Mouse (Mus musculus): ENCODE results near the gene Nol10.
"Not testable (repeated sequence)": the region's sequence is repeated elsewhere in the genome, so short reads cannot be mapped to it uniquely, and the experiment has no call there.

Gene Nol10

DNA sequence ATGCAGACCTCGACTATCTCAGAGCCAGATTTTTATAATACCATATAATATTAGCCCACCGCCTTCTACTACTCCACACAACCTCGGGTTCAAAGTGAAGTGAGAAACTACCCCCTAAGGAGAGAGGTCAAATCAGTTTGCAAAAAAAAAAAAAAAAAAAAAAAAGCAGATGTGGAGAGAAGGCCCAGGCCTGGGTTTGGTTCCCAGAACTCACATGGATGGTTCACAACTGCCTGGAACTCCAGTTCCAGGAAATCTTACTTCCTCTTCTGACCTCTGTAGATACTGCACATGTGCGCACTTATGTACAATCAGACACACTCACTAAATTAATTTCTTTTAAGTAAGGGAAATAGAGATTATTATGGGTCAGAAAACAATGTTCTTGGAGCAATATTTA, 102.2 kb downstream of the Nol10 start:
- in situ Hi-C loops (cut with MboI; ENCODE audit: unreplicated experiment in 2 of 2) = no loop called here

DNA sequence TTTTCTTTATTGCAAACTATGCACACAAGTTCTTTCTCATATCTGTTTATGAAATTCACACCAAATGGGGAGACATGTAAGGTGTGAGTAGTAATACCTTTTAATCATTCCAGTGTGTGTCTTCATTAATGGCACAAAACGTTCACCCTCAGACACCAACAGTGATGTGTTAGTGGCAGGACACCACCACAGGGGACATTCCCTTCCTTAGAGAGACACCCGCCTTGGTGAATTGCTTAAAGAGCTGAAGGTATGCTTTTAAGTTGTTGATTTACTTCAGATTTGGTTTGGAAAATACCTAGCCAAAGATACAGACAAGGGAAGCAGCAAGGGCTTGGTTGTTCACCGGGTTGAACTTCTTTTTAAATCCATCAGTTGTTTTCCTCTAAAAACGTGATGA, 102.7 kb downstream of the Nol10 start:
- in situ Hi-C loops (cut with MboI; ENCODE audit: unreplicated experiment in 2 of 2) = no loop called here

- in situ Hi-C loops (cut with MboI; ENCODE audit: unreplicated experiment in 2 of 2) = no loop called here
Measured at GRCm38 (mm10) chr12:17452273-17452672, 104.0 kb downstream of the Nol10 start.

- in situ Hi-C loops (cut with MboI; ENCODE audit: unreplicated experiment in 2 of 2) = no loop called here
Measured at GRCm38 (mm10) chr12:17453918-17454317, 105.7 kb downstream of the Nol10 start.

- in situ Hi-C loops (cut with MboI; ENCODE audit: unreplicated experiment in 2 of 2) = no loop called here
Measured at GRCm38 (mm10) chr12:17455096-17455495, 106.8 kb downstream of the Nol10 start.

GRCm38 (mm10) chr12:17459223-17459622, 111.0 kb downstream of the Nol10 start:
- in situ Hi-C loops (cut with MboI; ENCODE audit: unreplicated experiment in 2 of 2) = not testable (repeated sequence)

- in situ Hi-C loops (cut with MboI; ENCODE audit: unreplicated experiment in 2 of 2) = no loop called here
Measured at GRCm38 (mm10) chr12:17463706-17464105, 115.4 kb downstream of the Nol10 start.

DNA sequence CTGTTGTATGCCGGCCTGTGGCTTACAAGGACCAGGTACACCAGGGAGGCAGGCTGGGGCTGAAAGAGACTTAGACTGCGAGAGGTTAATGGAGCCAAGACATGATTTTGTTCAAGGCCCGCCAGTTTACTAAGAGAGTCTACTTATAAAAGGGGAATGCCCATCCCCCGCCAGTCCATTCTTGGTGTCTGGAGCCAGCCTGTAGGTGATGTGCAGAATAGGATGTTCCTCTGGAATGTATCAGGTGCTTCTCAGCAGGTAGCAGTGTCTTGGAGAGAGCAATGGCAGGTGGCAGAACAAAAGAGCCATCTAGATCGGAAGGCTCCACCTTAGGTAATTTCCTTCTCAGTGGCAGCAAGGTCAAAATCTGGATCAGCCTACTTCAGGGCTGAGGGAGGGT, 116.3 kb downstream of the Nol10 start:
- in situ Hi-C loops (cut with MboI; ENCODE audit: unreplicated experiment in 2 of 2) = not testable (repeated sequence)

DNA sequence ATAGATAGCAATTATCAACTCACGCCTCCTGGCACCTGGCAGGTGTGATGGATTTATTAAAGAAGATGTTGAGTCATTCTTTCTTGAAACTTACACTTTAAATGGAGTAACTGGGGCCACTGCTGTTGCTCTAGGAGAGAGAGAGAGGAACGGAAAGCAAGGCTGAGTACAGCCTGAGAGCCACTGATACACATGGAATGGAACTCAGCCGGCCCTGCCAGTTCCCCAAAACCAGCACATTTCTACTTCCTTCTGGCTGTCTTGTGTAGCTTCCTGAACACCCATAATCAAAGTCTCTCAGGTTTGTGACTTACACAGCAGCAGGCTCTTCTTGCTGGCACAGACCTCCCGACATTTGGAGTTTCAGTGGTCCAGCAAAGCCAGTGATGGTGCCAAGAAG, 118.5 kb downstream of the Nol10 start:
- in situ Hi-C loops (cut with MboI; ENCODE audit: unreplicated experiment in 2 of 2) = no loop called here

GRCm38 (mm10) chr12:17468359-17468758, 120.1 kb downstream of the Nol10 start:
- in situ Hi-C loops (cut with MboI; ENCODE audit: unreplicated experiment in 2 of 2) = no loop called here

DNA sequence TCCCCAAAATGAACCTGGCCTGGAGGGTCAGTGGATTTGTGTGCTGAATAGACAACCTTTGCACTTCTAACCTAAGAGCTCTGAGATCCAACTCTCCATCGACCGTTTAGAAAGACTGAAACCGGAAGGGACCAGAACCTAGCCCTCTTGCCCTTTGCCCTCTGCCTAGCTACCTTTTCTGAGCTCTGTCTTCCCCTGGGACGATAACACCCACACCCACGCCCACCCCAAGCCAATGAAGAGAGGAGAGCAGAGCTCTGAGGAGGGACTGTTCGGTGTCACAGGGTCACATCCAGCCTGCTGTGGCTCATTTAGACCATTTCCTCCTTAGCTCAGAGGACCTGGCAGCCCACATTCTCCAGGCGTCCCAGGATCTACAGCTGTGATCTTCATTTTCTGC, 121.6 kb downstream of the Nol10 start:
- in situ Hi-C loops (cut with MboI; ENCODE audit: unreplicated experiment in 2 of 2) = no loop called here

GRCm38 (mm10) chr12:17470528-17470927, 122.3 kb downstream of the Nol10 start:
- in situ Hi-C loops (cut with MboI; ENCODE audit: unreplicated experiment in 2 of 2) = not testable (repeated sequence)

GRCm38 (mm10) chr12:17471405-17471804, 123.1 kb downstream of the Nol10 start:
- in situ Hi-C loops (cut with MboI; ENCODE audit: unreplicated experiment in 2 of 2) = no loop called here

- in situ Hi-C loops (cut with MboI; ENCODE audit: unreplicated experiment in 2 of 2) = no loop called here
Measured at GRCm38 (mm10) chr12:17473128-17473527, 124.9 kb downstream of the Nol10 start.

DNA sequence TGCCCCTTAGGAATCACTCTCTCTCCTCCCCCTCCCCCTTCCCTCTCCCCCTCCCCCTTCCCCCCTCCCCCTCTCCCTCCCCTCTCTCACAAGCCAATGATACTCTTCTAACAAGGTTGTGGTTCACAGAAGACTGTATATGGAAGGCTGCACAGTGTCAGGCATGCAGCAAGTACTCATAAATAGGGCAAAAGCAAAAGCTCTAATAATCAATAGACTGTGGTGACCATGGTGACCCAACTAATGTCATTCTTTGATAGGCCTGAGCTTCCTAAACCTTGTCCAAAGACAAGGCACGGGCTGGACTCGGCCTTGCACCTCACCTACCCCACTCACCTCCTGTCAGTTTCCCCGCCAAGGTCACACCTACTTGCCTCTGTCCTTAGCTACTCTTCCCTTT, 125.6 kb downstream of the Nol10 start:
- in situ Hi-C loops (cut with MboI; ENCODE audit: unreplicated experiment in 2 of 2) = no loop called here

DNA sequence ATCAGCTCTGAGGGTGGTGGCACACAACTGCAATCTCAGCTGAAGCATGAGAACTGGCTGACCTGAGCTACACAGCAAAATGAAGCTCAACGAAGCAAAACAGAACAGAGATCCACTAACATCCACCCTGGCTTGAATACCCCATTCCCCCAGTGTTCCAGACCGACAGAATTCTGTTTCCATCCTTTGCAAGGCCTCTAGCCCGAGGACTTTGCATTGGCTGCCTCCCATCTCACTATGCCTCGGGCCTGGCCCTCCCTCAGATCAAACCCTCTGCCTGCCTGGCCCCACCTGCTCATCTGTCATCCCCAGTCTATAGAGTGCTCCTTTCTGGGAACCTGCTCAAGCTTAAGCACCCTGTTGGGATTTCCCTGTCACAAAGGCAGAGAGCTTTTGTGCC, 126.4 kb downstream of the Nol10 start:
- in situ Hi-C loops (cut with MboI; ENCODE audit: unreplicated experiment in 2 of 2) = no loop called here

- in situ Hi-C loops (cut with MboI; ENCODE audit: unreplicated experiment in 2 of 2) = no loop called here
Measured at GRCm38 (mm10) chr12:17475146-17475545, 126.9 kb downstream of the Nol10 start.

- in situ Hi-C loops (cut with MboI; ENCODE audit: unreplicated experiment in 2 of 2) = no loop called here
Measured at GRCm38 (mm10) chr12:17478196-17478595, 129.9 kb downstream of the Nol10 start.

- in situ Hi-C loops (cut with MboI; ENCODE audit: unreplicated experiment in 2 of 2) = no loop called here
Measured at GRCm38 (mm10) chr12:17478856-17479255, 130.6 kb downstream of the Nol10 start.

All from v-Abl transformed pro-B cells (cell line).